Mouse (Mus musculus) forebrain, embryonic 14.5 days (tissue): ENCODE measurements around the gene Cpsf6. TPM values are rescaled to one million over a fixed set of nuclear protein-coding genes. Genes with fewer than 3 reads are reported as not detected.

Experiments
- ATAC-seq: fragments of 200-750 bp; cut with Nextera tagmentation; 2 replicates; pipeline ENCODE4 v1.8.0; 2017; ENCODE audit warnings: mild to moderate bottlenecking, moderate library complexity
- DNase-seq: peaks from one replicate; pipeline ENCODE4 v3.0.0-alpha.2; 2015; ENCODE audit warnings: low spot score
- H3K27ac ChIP-seq: fragments of 300-500 bp; sonication (generic); 2 replicates; pipeline ENCODE4 v1.5.1; 2014; ENCODE audit warnings: low read depth, mild to moderate bottlenecking, control low read depth, low read length, moderate library complexity
- H3K27me3 ChIP-seq: fragments of 300-500 bp; sonication (generic); replicated peaks from 2 replicates; pipeline ENCODE4 v1.6.1; 2014; ENCODE audit warnings: low read length, control low read depth, mixed read lengths; ENCODE audit not compliant: control insufficient read depth, insufficient read depth
- H3K36me3 ChIP-seq: fragments of 300-500 bp; sonication (generic); 2 replicates; pipeline ENCODE4 v1.6.1; 2014; ENCODE audit warnings: low read length, control low read depth; ENCODE audit not compliant: control insufficient read depth, insufficient read depth
- H3K4me1 ChIP-seq: fragments of 300-500 bp; sonication (generic); 2 replicates; pipeline ENCODE4 v1.6.1; 2014; ENCODE audit warnings: antibody characterized with exemption, low read length, control low read depth; ENCODE audit not compliant: control insufficient read depth, insufficient read depth
- H3K4me2 ChIP-seq: fragments of 300-500 bp; sonication (generic); 2 replicates; pipeline ENCODE4 v1.6.1; 2014; ENCODE audit warnings: mild to moderate bottlenecking, control low read depth, low read length
- H3K4me3 ChIP-seq: fragments of 300-500 bp; sonication (generic); 2 replicates; pipeline ENCODE4 v1.5.1; 2014; ENCODE audit warnings: low read depth, low read length, control low read depth
- H3K9ac ChIP-seq: fragments of 300-500 bp; sonication (generic); 2 replicates; pipeline ENCODE4 v1.6.1; 2014; ENCODE audit warnings: mild to moderate bottlenecking, low read length, control low read depth, moderate library complexity
- H3K9me3 ChIP-seq: fragments of 300-500 bp; sonication (generic); replicated peaks from 2 replicates; pipeline ENCODE4 v1.6.1; 2016; ENCODE audit warnings: low read length, control low read depth, mixed read lengths; ENCODE audit not compliant: control insufficient read depth
- WGBS: fragments of 180-500 bp; shearing (Covaris S2); extraction: QIAGEN DNeasy Blood & Tissue Kit; methylation state at CpG from one replicate; pipeline ENCODE4 v1.1.7; 2014; 5-methylcytosine and 5-hydroxymethylcytosine counted together
- polyA plus RNA-seq: library from polyadenylated mRNA; unstranded; fragments of >200 nt; fragmentation: Nextera tagmentation; extraction: Ambion mirVana; gene quantifications from 2 replicates; pipeline ENCODE4 v1.2.1, GENCODE M21; 2014

The Cpsf6 gene
- polyA plus RNA-seq, 1 experiment from 2014 or later = 188 TPM

GRCm38 (mm10) chr10:117385086-117385430 is 5.2 kb upstream of the Cpsf6 start:
- Histone ChIP-seq H3K4me1 (no peaks in the 10 kb centered on the region), H3K9ac (no peak overlapping the region), H3K9me3 (no peaks in the 10 kb centered on the region), H3K4me3 (no peak overlapping the region), H3K27me3 (no peaks in the 10 kb centered on the region), H3K27ac (no peak overlapping the region), H3K4me2 (no peak overlapping the region), H3K36me3 (no peaks in the 10 kb centered on the region)
- ATAC-seq = no peak
- WGBS = 90% methylated on average over 2 of the region's 2 CpGs
- no peak for DNase-seq

- WGBS = 84% methylated on average over 4 of the region's 4 CpGs
- no peaks in the 10 kb centered on the region for H3K36me3 ChIP-seq
Measured at GRCm38 (mm10) chr10:117384386-117385085, 4.7 kb upstream of the Cpsf6 start.

GRCm38 (mm10) chr10:117383941-117384340 is 4.1 kb upstream of the Cpsf6 start:
- Histone ChIP-seq H3K27ac (no peak overlapping the region), H3K4me1 (no peaks in the 10 kb centered on the region), H3K27me3 (no peaks in the 10 kb centered on the region), H3K9me3 (no peaks in the 10 kb centered on the region), H3K9ac (no peak overlapping the region), H3K4me3 (no peak overlapping the region), H3K36me3 (no peaks in the 10 kb centered on the region), H3K4me2 (no peak overlapping the region)
- no peak for ATAC-seq
- 72% methylated on average over 6 of the region's 6 CpGs for WGBS
- no peak for DNase-seq

More at GRCm38 (mm10) chr10:117384386-117385085, 4.7 kb upstream of the Cpsf6 start:
- DNase-seq (no peak), ATAC-seq (no peak)
- Histone ChIP-seq H3K4me1 (no peaks in the 10 kb centered on the region), H3K27me3 (no peaks in the 10 kb centered on the region), H3K9ac (no peak overlapping the region), H3K27ac (no peak overlapping the region), H3K9me3 (no peaks in the 10 kb centered on the region), H3K4me2 (no peak overlapping the region), H3K4me3 (no peak overlapping the region)

- 64% methylated on average over 8 of the region's 8 CpGs for WGBS
- no peak for ATAC-seq
Measured at GRCm38 (mm10) chr10:117382996-117383550, 3.3 kb upstream of the Cpsf6 start.

GRCm38 (mm10) chr10:117382146-117382545 is 2.3 kb upstream of the Cpsf6 start:
- Histone ChIP-seq H3K4me3 (no peak overlapping the region), H3K27ac (no peak overlapping the region), H3K27me3 (no peaks in the 10 kb centered on the region), H3K9ac (no peak overlapping the region), H3K36me3 (no peaks in the 10 kb centered on the region), H3K4me1 (0 out of 2 replicates have a peak, but pooled peaks cover 3% of the 10 kb centered on the region), H3K4me2 (no peak overlapping the region), H3K9me3 (no peaks in the 10 kb centered on the region)
- DNase-seq = no peak
- WGBS = 80% methylated on average over 2 of the region's 2 CpGs
- ATAC-seq = no peak

More at GRCm38 (mm10) chr10:117382996-117383550, 3.3 kb upstream of the Cpsf6 start:
- DNase-seq = no peak
- Histone ChIP-seq H3K9me3 (no peaks in the 10 kb centered on the region), H3K4me3 (no peak overlapping the region), H3K27me3 (no peaks in the 10 kb centered on the region), H3K4me2 (no peak overlapping the region), H3K27ac (no peak overlapping the region), H3K4me1 (no peaks in the 10 kb centered on the region), H3K36me3 (no peaks in the 10 kb centered on the region), H3K9ac (no peak overlapping the region)

GRCm38 (mm10) chr10:117380721-117381570 is 1.1 kb upstream of the Cpsf6 start:
- WGBS = 91% methylated on average over 4 of the region's 4 CpGs
- no peak overlapping the region for H3K27ac ChIP-seq
- H3K4me1 ChIP-seq = 0 out of 2 replicates have a peak, but pooled peaks cover 3% of the 10 kb centered on the region
- no peak overlapping the region for H3K9ac ChIP-seq
- no peak for DNase-seq
- no peaks in the 10 kb centered on the region for H3K27me3 ChIP-seq
- no peaks in the 10 kb centered on the region for H3K36me3 ChIP-seq
- ATAC-seq = no peak
- H3K4me3 ChIP-seq = no peak overlapping the region
- no peaks in the 10 kb centered on the region for H3K9me3 ChIP-seq
- no peak overlapping the region for H3K4me2 ChIP-seq

GRCm38 (mm10) chr10:117379441-117379840 is 374 bp downstream of the Cpsf6 start:
- Histone ChIP-seq H3K27me3 (no peaks in the 10 kb centered on the region), H3K27ac (no peak overlapping the region), H3K9ac (no peak overlapping the region), H3K36me3 (no peaks in the 10 kb centered on the region), H3K4me2 (no peak overlapping the region), H3K4me1 (peaks cover 6% of the 10 kb centered on the region), H3K9me3 (no peaks in the 10 kb centered on the region), H3K4me3 (no peak overlapping the region)
- ATAC-seq = no peak
- 92% methylated on average over 2 of the region's 2 CpGs for WGBS
- no peak for DNase-seq

GRCm38 (mm10) chr10:117378642-117379041 is 1.2 kb downstream of the Cpsf6 start:
- no peak overlapping the region for H3K9ac ChIP-seq
- ATAC-seq (no peak), DNase-seq (no peak)
- peaks cover 7% of the 10 kb centered on the region for H3K4me1 ChIP-seq
- H3K9me3 ChIP-seq = no peaks in the 10 kb centered on the region
- WGBS = 98% methylated on average over 3 of the region's 3 CpGs
- no peak overlapping the region for H3K4me3 ChIP-seq
- H3K36me3 ChIP-seq = 0 out of 2 replicates have a peak, but pooled peaks cover 2% of the 10 kb centered on the region
- H3K4me2 ChIP-seq = no peak overlapping the region
- H3K27ac ChIP-seq = no peak overlapping the region
- H3K27me3 ChIP-seq = no peaks in the 10 kb centered on the region

- Histone ChIP-seq H3K36me3 (0 out of 2 replicates have a peak, but pooled peaks cover 3% of the 10 kb centered on the region), H3K9me3 (no peaks in the 10 kb centered on the region), H3K4me2 (no peak overlapping the region), H3K9ac (no peak overlapping the region), H3K4me1 (peaks cover 7% of the 10 kb centered on the region), H3K27me3 (no peaks in the 10 kb centered on the region), H3K4me3 (no peak overlapping the region), H3K27ac (no peak overlapping the region)
- DNase-seq = no peak
- no peak for ATAC-seq
- WGBS = 94% methylated on average over 11 of the region's 11 CpGs
Measured at GRCm38 (mm10) chr10:117378291-117378555, 1.6 kb downstream of the Cpsf6 start.
